Mouse (Mus musculus) forelimb bud, embryonic 11.5 days (tissue): ENCODE data around the gene Prr18.

Source experiments
- DNase-seq: peaks from one replicate; pipeline ENCODE4 v3.0.0-alpha.2; 2012; ENCODE audit warnings: low read depth, low spot score

The Prr18 gene

DNA sequence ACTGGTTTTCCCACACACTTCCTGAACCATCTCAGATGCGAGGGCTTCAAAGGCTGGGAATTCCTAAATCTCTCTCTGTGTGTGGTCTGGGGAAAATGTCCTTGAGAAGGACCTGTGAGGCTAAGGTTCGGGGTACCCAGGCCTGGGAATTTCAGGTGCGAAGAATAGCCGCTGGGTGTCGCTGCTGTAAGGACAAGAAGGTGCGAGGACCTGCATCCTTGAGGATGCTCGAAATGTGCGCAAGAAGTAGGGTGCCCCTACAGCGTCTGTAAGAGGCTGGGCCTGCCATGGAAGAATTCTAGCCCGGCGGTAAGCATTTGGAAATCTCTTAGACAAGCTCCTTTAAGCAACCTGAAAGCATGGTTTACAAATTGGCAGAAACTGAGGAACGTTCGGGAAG is 51.2 kb downstream of the Prr18 start:
- peak; percentile 80 for DNase-seq

DNA sequence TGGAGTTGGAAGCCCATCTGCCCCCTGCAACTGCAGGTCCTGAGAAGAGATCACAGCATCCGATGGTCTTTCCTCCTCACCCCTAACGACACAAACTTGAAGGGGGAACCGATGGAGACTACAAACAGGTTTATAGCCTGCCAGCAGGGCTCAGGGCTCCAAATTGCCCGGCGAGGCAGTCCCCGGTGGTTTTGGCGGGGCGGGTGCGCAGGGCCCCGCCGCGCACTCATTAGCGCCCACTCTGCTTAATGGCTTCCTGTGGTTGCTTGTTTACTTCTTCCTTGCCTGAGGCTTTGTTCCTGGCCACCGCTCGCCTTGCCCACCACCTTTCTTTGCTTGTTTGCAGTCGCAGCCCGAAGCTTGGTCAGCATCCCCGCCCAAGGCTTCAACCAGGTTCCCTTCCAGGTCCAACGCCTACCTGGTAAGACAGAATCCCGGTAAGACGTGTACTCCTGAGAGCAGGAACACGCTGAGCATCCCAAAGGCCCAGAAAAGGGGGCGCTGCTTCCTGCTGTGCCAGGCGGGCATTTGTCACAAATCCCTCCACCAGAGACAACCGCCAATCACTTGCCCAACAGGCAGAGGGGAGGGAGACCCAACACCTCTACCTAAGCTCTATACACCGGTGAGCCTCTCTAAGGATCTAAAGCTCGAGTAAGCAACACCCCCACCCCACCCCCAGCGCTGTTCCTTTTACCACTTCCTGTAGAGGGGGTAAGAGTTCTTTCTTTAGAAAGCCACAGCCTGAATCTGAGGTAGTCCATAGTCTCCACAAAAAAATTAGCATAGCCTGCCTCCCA is 51.9 kb downstream of the Prr18 start:
- DNase-seq: peak; percentile 51

GRCm38 (mm10) chr17:8389790-8390095 is 52.5 kb downstream of the Prr18 start:
- no peak for DNase-seq

- DNase-seq: no peak
Measured at GRCm38 (mm10) chr17:8390487-8390886, 53.2 kb downstream of the Prr18 start.
